Mouse (Mus musculus): ENCODE data around the gene Cd6. TPM values are rescaled to one million over a fixed set of nuclear protein-coding genes. Genes with fewer than 3 reads are reported as not detected.
A peak's percentile ranks its signal among the peaks of the same experiment; 100 is the strongest.

Gene Cd6
- total RNA-seq, 2 experiments from 2014 or later, result 0.19 to 0.20 TPM

GRCm38 (mm10) chr19:10773384-10773783 lies 56.5 kb downstream of the Cd6 start:
- intact Hi-C loops (cut with DNase I), result no loop called here
- DNase-seq (ENCODE audit: extremely low spot score in 1 of 2, low spot score in 2 of 2), result no peak

- intact Hi-C loops (cut with DNase I), result no loop called here
- no peak for DNase-seq (ENCODE audit: extremely low spot score in 1 of 2, low spot score in 2 of 2)
Measured at GRCm38 (mm10) chr19:10772866-10773265, 57.0 kb downstream of the Cd6 start.

GRCm38 (mm10) chr19:10771995-10772394 lies 57.9 kb downstream of the Cd6 start:
- DNase-seq (ENCODE audit: extremely low spot score in 1 of 2, low spot score in 2 of 2), result no peak
- intact Hi-C loops (cut with DNase I), result no loop called here

GRCm38 (mm10) chr19:10769429-10770195 lies 60.2 kb downstream of the Cd6 start:
- intact Hi-C loops (cut with DNase I), result no loop called here
- DNase-seq (ENCODE audit: extremely low spot score in 1 of 2, low spot score in 2 of 2), result no peak

- no peak for DNase-seq (ENCODE audit: extremely low spot score in 1 of 2, low spot score in 2 of 2)
- intact Hi-C loops (cut with DNase I), result no loop called here
Measured at GRCm38 (mm10) chr19:10768694-10769428, 61.0 kb downstream of the Cd6 start.

GRCm38 (mm10) chr19:10767631-10768030 lies 62.2 kb downstream of the Cd6 start:
- DNase-seq (ENCODE audit: extremely low spot score in 1 of 2, low spot score in 2 of 2), result no peak
- intact Hi-C loops (cut with DNase I), result no loop called here

- intact Hi-C loops (cut with DNase I), result no loop called here
- no peak for DNase-seq (ENCODE audit: extremely low spot score in 1 of 2, low spot score in 2 of 2)
Measured at GRCm38 (mm10) chr19:10763381-10764031, 66.4 kb downstream of the Cd6 start.

GRCm38 (mm10) chr19:10762468-10762867 lies 67.4 kb downstream of the Cd6 start:
- DNase-seq (ENCODE audit: extremely low spot score in 1 of 2, low spot score in 2 of 2), result no peak
- intact Hi-C loops (cut with DNase I), result no loop called here

GRCm38 (mm10) chr19:10761794-10762415 lies 68.0 kb downstream of the Cd6 start:
- intact Hi-C loops (cut with DNase I), result no loop called here
- no peak for DNase-seq (ENCODE audit: extremely low spot score in 1 of 2, low spot score in 2 of 2)

GRCm38 (mm10) chr19:10759983-10760831 lies 69.7 kb downstream of the Cd6 start:
- peak in 1 of 2 experiments; percentile 33 for DNase-seq (ENCODE audit: extremely low spot score in 1 of 2, low spot score in 2 of 2)
- intact Hi-C loops (cut with DNase I), result no loop called here

- no peak for DNase-seq (ENCODE audit: extremely low spot score in 1 of 2, low spot score in 2 of 2)
- intact Hi-C loops (cut with DNase I), result no loop called here
Measured at GRCm38 (mm10) chr19:10759525-10759924, 70.3 kb downstream of the Cd6 start.

- intact Hi-C loops (cut with DNase I), result no loop called here
Measured at GRCm38 (mm10) chr19:10758708-10759107, 71.2 kb downstream of the Cd6 start.

GRCm38 (mm10) chr19:10757526-10757925 lies 72.3 kb downstream of the Cd6 start:
- intact Hi-C loops (cut with DNase I), result no loop called here

More at GRCm38 (mm10) chr19:10758708-10759107, 71.2 kb downstream of the Cd6 start:
- DNase-seq (ENCODE audit: extremely low spot score in 1 of 2, low spot score in 2 of 2), result no peak

GRCm38 (mm10) chr19:10757125-10757524 lies 72.7 kb downstream of the Cd6 start:
- intact Hi-C loops (cut with DNase I), result no loop called here

More at GRCm38 (mm10) chr19:10757526-10757925, 72.3 kb downstream of the Cd6 start:
- no peak for DNase-seq (ENCODE audit: extremely low spot score in 1 of 2, low spot score in 2 of 2)

GRCm38 (mm10) chr19:10752646-10753045 lies 77.2 kb downstream of the Cd6 start:
- no peak for DNase-seq (ENCODE audit: extremely low spot score in 1 of 2, low spot score in 2 of 2)
- intact Hi-C loops (cut with DNase I), result no loop called here

More at GRCm38 (mm10) chr19:10757125-10757524, 72.7 kb downstream of the Cd6 start:
- DNase-seq (ENCODE audit: extremely low spot score in 1 of 2, low spot score in 2 of 2), result no peak

- DNase-seq (ENCODE audit: extremely low spot score in 1 of 2, low spot score in 2 of 2), result no peak
- intact Hi-C loops (cut with DNase I), result no loop called here
Measured at GRCm38 (mm10) chr19:10752106-10752505, 77.8 kb downstream of the Cd6 start.

GRCm38 (mm10) chr19:10751607-10752006 lies 78.3 kb downstream of the Cd6 start:
- DNase-seq (ENCODE audit: extremely low spot score in 1 of 2, low spot score in 2 of 2), result no peak
- intact Hi-C loops (cut with DNase I), result no loop called here

GRCm38 (mm10) chr19:10750161-10750560 lies 79.7 kb downstream of the Cd6 start:
- intact Hi-C loops (cut with DNase I), result no loop called here
- no peak for DNase-seq (ENCODE audit: extremely low spot score in 1 of 2, low spot score in 2 of 2)

Data from left cerebral cortex, postnatal 10 days (tissue).